Mouse (Mus musculus) left cerebral cortex, adult 8-10 months (tissue): Measurements from ENCODE around the gene Ppm1n. TPM values are rescaled to one million over a fixed set of nuclear protein-coding genes. Genes with fewer than 3 reads are reported as not detected.

Experiments
- total RNA-seq, 4 experiments: library from RNA; stranded (reverse); gene quantifications; 2 replicates each; pipeline ENCODE4 v1.2.4; 2022

The Ppm1n gene
- total RNA-seq, 4 experiments from 2014 or later = 0.68 TPM; not detected in 3

Other genes with a start within 250 kb of the Ppm1n start
- gene Rsph6a, start 225.4 kb downstream of the Ppm1n start, total RNA-seq = under 1 TPM in 3 of 4 experiments, not detected in 1; 0.24 to 0.79 (median 0.32) TPM
- gene Dmwd, start 203.8 kb downstream of the Ppm1n start, total RNA-seq = 100 to 1,000 TPM; 139 to 148 (median 143) TPM
- 10 to 100 TPM; 25.0 to 39.7 (median 31.6) TPM for gene Dmpk, start 196.2 kb downstream of the Ppm1n start, total RNA-seq
- gene Six5, start 185.5 kb downstream of the Ppm1n start, total RNA-seq = 1 to 10 TPM; 2.0 to 2.5 (median 2.3) TPM
- gene Gm4969, start 161.7 kb downstream of the Ppm1n start, total RNA-seq = under 1 TPM in 3 of 4 experiments, not detected in 1; 0.37 to 0.68 (median 0.48) TPM
- 10 to 100 TPM; 13.2 to 15.7 (median 14.2) TPM for gene Fbxo46, start 160.2 kb downstream of the Ppm1n start, total RNA-seq
- 10 to 100 TPM; 16.5 to 19.2 (median 18.6) TPM for gene Qpctl, start 130.8 kb downstream of the Ppm1n start, total RNA-seq
- 10 to 100 TPM; 73.5 to 79.4 (median 76.1) TPM for gene Snrpd2, start 130.3 kb downstream of the Ppm1n start, total RNA-seq
- 1 to 10 TPM; 1.2 to 2.5 (median 1.5) TPM for gene Gipr, start 113.9 kb downstream of the Ppm1n start, total RNA-seq
- gene Eml2, start 103.6 kb downstream of the Ppm1n start, total RNA-seq = 100 to 1,000 TPM; 159 to 188 (median 167) TPM
- gene Gpr4, start 67.5 kb downstream of the Ppm1n start, total RNA-seq = 1 to 10 TPM; 2.2 to 2.7 (median 2.5) TPM
- 10 to 100 TPM; 40.2 to 46.7 (median 43.1) TPM for gene Opa3, start 51.7 kb downstream of the Ppm1n start, total RNA-seq
- 10 to 100 TPM; 13.6 to 16.9 (median 15.6) TPM for gene Vasp, start 8.2 kb downstream of the Ppm1n start, total RNA-seq
- gene Rtn2, start 2.6 kb upstream of the Ppm1n start, total RNA-seq = 100 to 1,000 TPM; 108 to 133 (median 114) TPM
- gene Fosb, start 30.0 kb upstream of the Ppm1n start, total RNA-seq = 10 to 100 TPM; 11.1 to 15.1 (median 13.8) TPM
- gene Ercc1, start 64.7 kb upstream of the Ppm1n start, total RNA-seq = 10 to 100 TPM; 34.9 to 42.8 (median 38.6) TPM
- 10 to 100 TPM; 16.3 to 20.4 (median 17.4) TPM for gene Cd3eap, start 79.4 kb upstream of the Ppm1n start, total RNA-seq
- gene Ppp1r13l, start 79.7 kb upstream of the Ppm1n start, total RNA-seq = 1 to 10 TPM; 3.9 to 7.7 (median 5.9) TPM
- gene Ercc2, start 101.9 kb upstream of the Ppm1n start, total RNA-seq = 10 to 100 TPM; 25.7 to 36.8 (median 31.0) TPM
- 1 to 10 TPM; 4.5 to 5.9 (median 5.1) TPM for gene Klc3, start 124.0 kb upstream of the Ppm1n start, total RNA-seq
- 10 to 100 TPM in 1 of 4 experiments, 1 to 10 TPM in 2, not detected in 1; 3.1 to 12.8 (median 9.4) TPM for gene Ckm, start 124.7 kb upstream of the Ppm1n start, total RNA-seq
- gene Mark4, start 178.8 kb upstream of the Ppm1n start, total RNA-seq = 10 to 100 TPM; 70.4 to 80.3 (median 76.2) TPM
- gene Exoc3l2, start 183.3 kb upstream of the Ppm1n start, total RNA-seq = 1 to 10 TPM in 1 of 4 experiments, under 1 TPM in 3; 0.59 to 1.1 (median 0.79) TPM
- 1 to 10 TPM; 6.5 to 7.7 (median 7.1) TPM for gene Bloc1s3, start 228.3 kb upstream of the Ppm1n start, total RNA-seq
- 10 to 100 TPM; 19.0 to 25.5 (median 23.5) TPM for gene Trappc6a, start 228.3 kb upstream of the Ppm1n start, total RNA-seq
- 1 to 10 TPM in 2 of 4 experiments, under 1 TPM in 2; 0.83 to 1.7 (median 1.1) TPM for gene Nkpd1, start 237.8 kb upstream of the Ppm1n start, total RNA-seq